Mouse (Mus musculus): ENCODE measurements around the gene Espl1.

DNA sequence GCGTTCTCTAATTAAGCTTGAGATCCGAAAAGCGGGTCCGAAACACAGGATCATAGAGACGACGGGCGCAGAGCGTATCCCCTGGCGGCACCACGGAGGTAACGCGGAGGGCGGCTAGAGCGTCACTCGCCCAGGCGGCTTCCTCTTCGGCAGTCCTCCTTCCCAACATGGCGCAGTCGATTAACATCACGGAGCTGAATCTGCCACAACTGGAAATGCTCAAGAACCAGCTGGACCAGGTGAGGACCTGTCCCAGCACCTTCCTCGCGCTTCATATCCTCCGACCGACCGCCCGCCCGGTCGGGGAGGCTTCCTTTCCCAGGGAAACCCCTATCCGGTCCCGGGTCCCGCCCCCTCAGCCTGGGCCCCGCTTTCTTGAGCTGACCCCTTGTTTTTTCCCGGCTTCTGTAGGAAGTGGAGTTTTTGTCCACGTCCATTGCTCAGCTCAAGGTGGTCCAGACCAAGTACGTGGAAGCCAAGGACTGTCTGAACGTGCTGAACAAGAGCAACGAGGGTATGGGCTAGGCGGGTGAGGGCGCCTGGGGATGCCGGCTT lies 30.0 kb downstream of the Espl1 start, which contains the start of gene Pfdn5:
- TF ChIP-seq CTCF (IDR thresholded peaks at IDR 0.05; ENCODE audit: insufficient read depth, low read depth, low read length), result no peak
- TF ChIP-seq POLR2A (IDR thresholded peaks at IDR 0.05; ENCODE audit: insufficient read depth, low read depth, low read length), result no peak
